In genomic region chr15:81594146-81594696, GRCm38 (mm10) we compare ENCODE assay signal across 10 mouse cellular contexts.
"Had no signal": no experiment of that assay in that cellular context is flagged by ENCODE, and none has a peak within 500 bp of the region (broad histone marks: within the 10 kb centered on the region; RNA-seq: fewer than 3 reads in every experiment).

No protein-coding gene starts in this region.

- ATAC-seq: liver, embryonic 12.5 days; midbrain, embryonic 16.5 days had no signal

- DNase-seq: kidney, adult 2 months; kidney, postnatal 14 days; lung, embryonic 14.5 days; lung, postnatal 10 days; lung, postnatal 4 days; right cerebral cortex, adult 18-20 months; thymus, adult 2 months; thymus, postnatal 36 days had no signal
